Mouse (Mus musculus): ENCODE measurements around the gene Otub2.
A peak's percentile ranks its signal among the peaks of the same experiment; 100 is the strongest.

The Otub2 gene

DNA sequence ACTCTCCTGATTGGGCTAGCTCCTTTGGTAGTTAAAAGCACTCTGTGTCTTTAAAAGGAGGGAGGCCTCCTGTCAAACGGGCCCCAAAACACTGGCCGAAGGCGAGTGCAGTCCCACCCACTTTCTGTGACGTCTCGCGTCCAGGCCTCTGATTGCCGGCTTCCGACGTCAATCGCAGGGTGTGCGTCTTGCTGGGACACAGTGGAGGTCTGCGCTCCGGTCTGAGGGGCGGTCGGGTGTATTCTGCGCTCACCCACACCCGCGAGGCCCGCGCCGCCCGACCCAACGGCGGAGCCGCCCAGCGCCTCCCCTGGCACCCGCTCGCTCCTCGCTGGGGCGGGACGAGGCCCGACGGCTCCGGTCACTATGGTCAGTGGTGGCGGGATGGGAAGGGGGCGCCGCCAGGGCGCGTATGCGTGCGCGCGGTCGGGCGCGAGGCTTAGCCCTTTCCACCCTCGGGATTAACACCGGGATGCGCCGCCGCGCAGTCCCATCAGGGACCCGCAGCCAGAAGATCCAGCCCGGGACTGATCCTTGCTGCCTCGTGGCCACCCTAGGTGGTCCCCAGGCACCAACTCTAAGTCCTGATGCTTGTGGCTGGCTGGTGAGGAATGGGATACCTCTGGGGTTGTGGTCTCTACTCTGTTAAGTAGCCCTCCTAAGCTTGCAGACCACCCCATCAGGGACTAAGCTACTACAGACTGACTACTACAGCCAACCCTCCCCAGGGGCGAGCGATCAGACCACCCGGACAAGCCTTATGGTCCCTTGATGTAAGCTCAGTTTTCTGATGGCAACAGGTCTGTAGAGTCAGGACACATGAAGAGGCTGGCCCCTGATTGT, at the start of gene Otub2:
Gene Otub2, plus strand, starts transcription at position 178 of the 843 bp plus-strand sequence.
- DNase-seq (ENCODE audit: low spot score), result peak; percentile 97

DNA sequence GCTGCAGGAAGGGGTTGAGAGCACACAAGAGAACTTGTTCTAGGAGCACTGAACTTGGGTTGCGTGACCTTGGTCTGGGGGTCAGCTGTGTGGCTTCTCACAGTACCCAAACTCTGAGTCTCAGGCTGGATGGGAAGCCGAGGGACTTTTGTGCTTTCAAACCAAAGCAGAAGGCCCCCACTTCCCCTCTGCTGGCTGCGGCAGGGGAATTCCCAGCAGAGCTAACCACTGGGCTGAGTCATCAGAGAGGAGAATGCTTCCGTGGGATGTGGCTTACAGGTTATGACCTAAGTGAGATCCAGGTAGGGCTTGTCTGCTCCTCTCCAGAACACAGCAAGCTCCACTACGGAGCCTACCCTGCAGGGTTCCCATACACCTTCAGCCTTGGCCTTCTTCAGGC, 47.3 kb upstream of the Otub2 start:
- DNase-seq (ENCODE audit: low spot score), result no peak

DNA sequence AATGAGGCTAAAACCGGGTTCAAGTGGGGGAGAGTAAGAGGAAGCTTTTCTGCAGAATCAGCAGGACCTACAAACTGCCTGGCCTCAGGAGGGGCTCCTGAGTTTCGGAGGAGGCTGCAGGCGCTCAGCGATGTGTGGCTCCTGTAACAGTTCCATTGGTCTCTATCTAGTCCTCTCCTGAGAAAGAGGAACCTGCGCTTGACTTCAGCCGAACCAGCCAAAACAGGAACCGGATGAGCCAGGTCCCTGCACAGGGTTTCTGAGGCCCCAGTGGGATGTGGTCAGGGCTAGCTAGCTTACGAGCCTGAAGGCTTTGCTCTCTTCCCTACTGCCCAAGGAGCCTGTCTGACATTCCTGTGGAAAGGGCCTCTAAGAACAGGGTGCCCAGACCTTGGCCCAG, 45.0 kb upstream of the Otub2 start:
- DNase-seq (ENCODE audit: low spot score), result peak; percentile 55

DNA sequence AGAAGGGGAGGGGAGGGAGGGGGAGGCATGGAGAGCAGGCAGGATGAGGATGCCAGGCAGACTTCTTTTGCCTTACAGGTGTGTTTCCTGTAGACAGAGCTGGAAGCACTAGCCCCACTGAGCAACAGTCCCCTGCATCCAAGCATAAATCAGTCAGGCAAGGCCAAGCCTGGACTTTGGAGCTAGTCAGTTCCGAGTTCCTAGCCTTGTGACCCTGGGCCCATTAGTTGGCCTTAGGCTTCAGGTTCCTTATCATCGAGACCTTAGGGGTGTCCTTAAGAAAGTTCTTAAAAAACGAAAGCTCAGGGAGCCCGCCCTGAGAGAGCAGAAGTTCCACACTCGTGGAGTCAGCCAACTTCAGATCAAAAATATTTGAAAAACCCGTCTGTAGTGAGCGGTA, 43.5 kb upstream of the Otub2 start:
- DNase-seq (ENCODE audit: low spot score), result no peak

DNA sequence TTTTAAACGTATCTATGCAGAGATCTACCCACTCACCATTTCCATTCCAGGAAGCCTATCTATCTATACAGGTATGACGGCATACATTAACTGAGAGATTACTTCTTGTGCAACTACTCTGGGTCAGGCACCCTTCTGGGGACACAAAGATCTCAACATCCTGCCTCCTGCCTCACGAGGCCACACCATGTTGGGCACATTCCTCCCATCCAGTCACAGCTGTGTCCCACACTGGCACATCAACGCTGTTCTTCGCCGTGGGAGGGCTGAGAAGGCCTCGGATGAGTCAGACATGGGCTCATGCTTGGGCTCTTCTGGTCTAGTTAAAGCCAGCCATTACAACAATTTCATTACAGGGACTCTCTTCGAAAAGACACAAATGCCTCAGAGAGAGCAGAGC, 41.5 kb upstream of the Otub2 start:
- DNase-seq (ENCODE audit: low spot score), result no peak

DNA sequence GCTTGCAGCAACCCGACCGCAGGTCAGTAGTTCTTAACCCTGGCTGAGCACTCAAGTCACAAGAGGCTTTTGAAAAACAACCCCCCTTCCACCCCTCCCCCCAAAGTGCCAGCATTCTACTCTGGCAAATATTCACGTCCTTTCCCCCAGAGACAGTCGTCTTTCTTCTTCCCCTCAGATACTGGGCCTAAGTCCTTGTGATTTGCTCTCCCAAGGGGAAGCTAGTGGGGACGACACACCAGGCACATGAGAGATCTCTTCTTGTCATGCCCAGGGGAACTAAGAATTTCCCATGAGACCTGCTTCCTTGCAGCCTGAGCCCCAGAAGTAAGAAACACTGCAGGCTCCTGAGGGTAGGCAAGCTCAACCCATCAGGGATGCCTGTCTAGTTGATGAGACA, 41.1 kb upstream of the Otub2 start:
- DNase-seq (ENCODE audit: low spot score), result no peak

DNA sequence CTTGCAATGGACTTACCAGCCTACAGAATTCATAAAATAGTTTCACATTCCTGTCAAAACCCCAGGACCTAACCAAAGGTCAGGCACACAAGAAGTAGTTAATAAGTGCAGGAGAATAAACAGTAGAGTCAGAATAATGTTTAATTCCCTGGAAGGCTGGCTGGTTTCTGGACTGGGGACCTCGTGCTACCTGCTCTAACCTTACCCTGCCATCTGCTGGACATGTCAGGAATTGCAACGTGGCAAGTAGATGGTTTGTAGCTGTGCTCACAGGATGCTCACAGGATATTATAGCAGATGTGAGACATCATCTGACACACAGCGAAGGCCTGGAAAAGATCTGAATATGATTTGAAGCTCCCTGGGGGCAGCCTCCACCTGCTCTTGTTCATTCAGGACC, 40.0 kb upstream of the Otub2 start:
- peak; percentile 82 for DNase-seq (ENCODE audit: low spot score)

DNA sequence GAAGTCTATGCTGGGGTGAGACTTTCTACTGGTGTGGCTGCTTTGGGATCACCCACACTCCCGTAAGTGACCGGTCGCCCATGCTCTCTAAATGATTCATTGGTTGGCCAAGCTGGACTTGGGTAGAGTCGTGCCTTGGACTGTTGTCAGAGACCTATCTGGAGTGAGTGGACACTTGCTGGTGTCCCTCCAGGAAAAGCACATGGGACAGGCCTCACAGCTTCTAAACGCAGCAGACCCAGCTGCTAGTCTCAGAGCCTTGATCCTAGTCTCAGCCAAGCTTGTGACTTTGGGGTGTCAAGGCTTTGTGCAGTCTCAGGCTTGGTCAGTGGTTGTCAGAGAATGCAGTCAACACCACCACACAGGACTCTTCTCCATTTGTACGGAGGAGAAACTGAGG, 35.7 kb upstream of the Otub2 start:
- no peak for DNase-seq (ENCODE audit: low spot score)

DNA sequence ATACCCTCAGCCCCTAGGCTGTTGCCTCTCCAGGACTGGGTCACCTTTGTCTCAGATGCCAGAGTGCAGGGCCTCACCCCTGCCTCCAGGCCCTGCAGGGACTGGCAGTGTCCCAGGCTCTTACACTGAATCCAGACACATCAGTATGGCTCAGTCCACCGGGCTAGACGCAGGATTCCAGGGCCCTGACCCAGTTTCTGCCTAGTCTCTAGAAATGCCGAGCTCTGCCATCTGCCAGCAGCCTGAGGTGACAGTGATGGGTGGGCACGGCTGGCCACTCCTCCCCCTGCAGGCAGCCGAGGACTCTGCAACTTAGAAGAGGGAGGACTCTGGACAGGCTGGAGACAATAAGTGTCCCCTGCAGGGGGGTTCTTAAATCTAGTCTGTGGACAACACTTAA, 34.9 kb upstream of the Otub2 start:
- DNase-seq (ENCODE audit: low spot score), result no peak

DNA sequence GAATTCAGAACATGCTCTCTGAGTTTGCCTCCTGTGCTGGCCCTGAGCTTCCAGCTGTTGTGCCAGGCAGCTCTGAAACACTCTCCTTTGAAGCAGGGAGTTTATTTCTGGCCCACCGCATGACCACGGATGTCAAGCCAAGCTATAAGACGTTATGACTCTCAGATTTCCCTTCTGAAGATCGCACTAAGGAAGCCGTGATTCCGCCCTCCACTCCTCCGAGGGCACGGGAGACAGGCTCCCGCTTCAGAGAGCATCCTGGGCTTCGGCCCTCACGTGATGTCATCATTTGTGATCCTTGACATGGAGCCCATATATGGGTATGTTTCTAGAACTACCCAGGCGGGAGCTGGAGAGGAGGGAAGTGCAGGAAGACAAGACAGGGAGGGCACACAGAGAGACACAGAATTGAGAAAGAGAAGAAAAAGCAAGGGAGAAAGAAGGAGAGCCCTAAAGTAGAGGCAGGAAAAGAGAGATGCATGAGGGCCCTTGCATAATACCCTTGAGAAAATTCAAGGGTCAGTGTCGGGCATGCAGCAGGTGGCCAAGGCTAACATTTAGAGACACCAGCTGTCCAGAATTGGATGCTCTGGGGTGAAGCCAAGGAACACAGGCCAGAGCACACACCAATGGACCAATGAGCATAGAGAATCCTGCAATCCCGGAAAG, 32.6 kb upstream of the Otub2 start, which contains the start of gene Asb2:
Gene Asb2, minus strand, starts transcription at position 256 of the 669 bp plus-strand sequence.
- no peak for DNase-seq (ENCODE audit: low spot score)

DNA sequence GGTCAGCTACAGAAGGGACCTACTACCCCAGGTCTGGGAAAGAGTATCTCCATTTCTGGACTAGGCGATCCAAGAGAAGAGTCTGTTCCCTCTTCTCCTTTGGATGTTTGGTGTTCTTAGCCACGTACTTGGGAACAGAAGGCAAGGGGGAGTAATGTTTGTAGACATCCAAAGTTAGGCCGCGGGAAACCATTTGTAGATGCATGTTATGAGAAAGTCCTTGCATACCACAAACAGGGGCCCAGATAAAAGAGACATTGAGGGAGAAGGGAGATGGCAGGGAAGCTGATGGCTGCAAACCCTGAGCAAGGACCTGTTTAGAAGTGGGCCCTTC, 32.1 kb upstream of the Otub2 start:
- DNase-seq (ENCODE audit: low spot score), result no peak

DNA sequence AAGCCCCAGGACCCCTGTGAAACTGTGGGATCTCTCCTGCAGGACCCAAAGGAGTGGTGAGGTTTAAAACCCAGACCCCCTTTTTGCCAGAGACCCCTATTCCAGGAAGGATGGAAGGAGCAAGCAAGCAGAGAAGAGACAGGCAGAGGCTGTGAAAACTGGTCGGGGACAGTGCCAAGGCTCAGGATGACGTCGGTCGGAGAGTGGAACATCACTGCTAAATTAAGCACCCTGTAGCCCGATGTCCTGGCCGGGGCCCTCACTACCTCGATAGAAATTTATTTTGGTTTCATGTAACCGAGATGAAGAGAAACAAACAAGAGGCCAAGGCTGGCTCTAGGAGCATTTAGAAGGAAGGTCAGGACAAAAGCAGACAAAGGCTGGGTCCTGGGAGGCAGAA, 30.3 kb upstream of the Otub2 start:
- DNase-seq (ENCODE audit: low spot score), result no peak

DNA sequence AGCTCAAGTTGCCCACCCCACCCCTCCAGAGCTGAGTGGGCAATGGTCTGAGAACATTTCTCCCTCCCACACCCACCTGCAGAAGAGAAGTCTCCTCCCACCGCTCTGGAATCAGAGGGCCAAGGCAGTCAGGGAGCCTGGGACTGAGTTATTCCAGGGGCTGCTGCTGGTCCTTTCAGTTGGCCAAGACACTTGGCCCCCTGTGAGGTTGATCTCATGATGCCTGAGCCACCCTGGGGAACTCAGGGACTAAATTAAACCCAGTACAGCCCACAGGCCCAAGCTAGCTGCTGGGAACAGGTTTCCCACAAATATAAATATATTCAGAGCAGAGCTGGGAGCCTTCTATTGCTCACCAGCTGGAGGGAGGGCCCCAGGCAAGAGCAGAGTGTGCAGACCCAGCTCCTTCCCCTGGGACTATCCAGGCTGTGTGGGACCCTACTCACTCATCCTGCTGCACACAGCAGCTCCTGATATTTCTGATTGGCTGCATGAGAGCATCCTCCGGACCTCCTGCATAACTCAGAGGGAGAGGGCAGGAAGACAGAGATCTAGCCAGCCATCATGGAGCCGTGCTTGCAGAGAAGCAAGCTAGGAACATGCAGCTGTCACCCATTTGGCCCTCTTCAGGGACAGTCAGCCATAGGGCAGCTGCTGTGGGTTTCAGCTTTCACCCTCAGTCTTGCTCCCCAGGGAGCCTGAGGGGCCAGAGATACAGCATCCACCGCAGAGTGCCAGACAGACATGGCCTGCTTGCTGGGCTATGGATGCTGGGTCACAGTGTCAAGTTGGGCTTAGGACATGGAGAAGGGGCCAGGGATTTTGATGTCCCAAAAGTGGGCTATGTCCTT, 29.3 kb upstream of the Otub2 start:
- DNase-seq (ENCODE audit: low spot score), result no peak

DNA sequence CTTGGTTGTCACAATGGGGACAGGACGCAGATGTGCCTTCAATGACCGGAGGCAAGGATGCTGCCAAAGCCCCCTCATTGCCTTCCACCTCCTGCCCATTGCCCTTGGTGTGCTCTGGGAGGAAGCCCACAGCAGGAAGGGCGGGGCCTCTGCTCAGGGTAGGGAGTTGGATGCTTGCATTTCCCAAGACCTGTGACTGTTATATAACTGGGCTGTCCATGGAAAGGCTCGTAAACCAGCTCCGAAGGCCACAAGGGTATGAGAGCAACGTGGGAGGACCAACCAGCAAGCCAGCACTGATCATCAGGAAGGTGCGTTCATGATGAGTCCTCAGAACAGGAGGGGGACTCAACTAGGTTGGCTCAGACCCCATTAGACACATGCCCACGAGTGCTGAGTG, 27.7 kb upstream of the Otub2 start:
- DNase-seq (ENCODE audit: low spot score), result no peak

DNA sequence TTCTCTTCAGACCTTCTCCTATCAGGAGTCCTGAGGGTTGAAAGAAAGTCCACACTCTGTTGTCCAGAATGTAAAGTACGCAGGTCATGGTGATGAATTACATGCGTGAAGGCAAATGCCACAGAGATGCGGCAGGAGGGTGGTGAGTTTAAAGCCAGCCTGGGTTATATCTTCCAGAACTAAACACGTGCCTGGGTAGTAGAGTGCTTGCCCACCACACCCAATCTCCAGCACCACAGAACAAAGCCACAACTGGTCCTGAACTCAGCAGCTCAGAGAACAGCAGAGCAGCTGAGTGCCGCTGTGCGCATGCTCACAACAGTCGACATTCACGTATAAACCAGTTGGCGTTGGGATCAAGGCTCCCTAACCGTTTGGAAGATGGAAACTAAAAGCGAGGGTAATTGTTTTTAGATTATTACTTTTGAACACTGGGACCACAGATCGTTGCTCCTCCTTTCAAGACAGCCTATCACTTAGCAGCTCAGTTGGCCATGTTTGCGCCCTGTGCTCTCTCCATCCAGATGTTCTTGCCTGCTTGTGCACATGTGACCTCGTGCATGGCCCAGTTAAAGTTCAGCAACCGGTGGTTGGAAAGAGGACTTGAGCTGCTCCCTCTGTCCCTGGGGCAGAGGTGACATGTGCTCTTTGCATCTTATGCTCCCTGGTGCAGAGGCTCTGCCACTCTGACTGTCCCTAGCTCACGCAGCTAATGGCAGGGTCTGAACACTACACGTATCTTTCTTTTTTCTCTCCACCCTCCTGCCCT, 26.8 kb upstream of the Otub2 start:
- no peak for DNase-seq (ENCODE audit: low spot score)

DNA sequence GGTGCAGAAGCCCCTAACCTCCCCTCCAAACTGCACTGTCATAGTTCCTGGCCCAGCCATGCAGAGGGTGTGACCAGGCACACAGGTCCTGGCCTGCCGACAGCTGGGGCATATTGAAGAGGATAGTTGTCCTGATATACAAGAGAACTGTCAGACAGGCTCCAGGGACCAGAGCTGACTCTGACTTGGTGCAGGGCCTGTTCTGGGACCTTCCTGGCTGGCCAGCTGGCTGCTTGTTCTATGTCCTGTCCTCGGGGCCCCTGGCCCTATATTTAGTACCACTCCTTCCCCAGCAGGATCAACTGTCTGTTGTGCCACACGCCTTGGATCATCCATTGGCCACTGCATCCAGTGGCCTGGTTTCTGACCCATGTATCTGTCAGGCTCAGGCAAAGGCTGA, 26.1 kb upstream of the Otub2 start:
- DNase-seq (ENCODE audit: low spot score), result no peak

DNA sequence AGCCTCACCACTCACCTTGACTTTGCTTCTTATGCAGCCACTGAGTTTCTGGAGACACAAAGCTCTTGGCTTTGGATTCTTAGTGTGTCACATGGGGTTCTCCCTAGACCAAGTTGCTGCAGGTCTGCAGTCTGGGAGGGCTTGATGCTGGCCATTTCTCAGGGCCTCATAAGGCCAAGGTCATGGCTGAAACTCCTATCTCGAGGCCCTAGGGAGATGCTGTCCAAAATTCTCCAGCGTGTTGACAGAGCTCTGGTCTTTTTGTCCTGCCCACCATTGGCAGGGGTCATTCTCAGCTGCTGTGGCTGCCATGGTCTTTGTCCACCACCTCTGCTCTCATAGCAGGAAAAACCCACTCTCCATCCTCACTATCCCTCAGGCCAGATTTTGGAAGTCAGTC, 21.3 kb upstream of the Otub2 start:
- DNase-seq (ENCODE audit: low spot score), result no peak

DNA sequence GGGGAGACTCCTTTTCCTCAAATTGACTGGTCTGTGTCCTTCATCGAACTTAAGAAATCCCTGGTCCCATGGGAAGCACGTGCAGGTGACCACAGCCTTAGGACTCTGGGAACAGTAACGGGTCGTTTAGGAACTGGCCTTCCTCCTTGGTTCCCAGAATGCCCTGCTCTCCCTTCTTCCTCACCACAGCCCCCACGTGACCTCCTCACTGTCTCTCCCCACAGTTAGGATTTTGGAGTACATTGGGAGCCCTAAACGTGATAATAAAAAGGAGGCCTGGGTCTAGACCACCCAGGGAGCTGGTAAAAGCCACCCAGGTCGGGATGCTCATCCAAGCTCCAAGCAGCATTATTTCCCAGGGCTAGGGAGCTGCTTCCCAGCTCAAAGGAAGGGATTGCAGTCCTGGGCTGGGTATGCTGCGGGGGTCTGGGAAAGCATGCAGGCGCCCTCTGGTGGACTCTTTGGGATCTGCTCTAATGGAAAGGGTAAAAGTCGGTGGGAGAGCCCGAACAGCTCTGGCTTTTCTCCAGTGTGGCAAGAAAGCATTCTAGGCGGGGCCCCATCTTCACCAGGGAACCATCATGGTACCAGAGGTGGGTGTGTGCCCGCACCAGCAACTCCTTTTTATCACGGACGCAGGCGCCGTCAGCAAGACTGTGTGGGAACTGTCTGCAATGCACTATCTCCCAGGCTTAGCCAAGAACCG, 20.7 kb upstream of the Otub2 start:
- peak; percentile 79 for DNase-seq (ENCODE audit: low spot score)

DNA sequence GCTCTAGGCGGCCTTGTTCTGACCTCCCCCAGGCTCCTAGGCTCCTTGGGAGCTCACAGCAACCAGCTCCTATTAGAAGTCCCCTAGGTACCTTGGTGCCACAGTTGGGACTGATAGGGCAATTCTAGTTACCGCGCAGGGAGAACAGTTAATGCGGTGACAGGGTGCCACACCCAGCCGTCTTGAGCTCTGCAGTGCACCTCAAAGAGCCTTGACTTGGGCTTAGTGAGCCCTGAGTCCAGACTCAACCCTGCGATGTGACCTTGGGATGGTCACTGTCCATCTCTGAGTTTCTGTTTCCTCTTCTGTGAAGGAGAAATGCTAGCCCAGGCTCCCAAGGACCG, 20.2 kb upstream of the Otub2 start:
- no peak for DNase-seq (ENCODE audit: low spot score)

DNA sequence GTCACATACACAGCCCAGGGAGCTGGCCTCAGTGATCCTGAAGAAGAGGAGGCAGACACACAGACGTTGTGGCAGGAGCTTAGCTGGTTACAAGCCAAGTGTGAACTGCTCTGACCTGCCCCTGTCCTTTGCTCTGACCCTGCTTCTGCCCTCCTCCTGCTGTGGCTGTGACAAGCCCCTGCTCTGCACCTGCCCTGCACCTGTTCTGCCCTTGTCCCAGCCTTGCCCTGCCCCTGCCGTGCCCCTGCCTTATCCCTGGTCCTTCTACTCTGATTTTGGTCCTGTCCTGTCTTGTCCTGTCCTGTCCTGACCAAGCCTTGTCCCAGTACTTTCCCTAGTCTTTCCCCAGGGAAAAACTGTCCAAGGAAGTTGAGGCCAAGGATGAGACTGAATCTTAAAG, 19.7 kb upstream of the Otub2 start:
- DNase-seq (ENCODE audit: low spot score), result no peak

DNA sequence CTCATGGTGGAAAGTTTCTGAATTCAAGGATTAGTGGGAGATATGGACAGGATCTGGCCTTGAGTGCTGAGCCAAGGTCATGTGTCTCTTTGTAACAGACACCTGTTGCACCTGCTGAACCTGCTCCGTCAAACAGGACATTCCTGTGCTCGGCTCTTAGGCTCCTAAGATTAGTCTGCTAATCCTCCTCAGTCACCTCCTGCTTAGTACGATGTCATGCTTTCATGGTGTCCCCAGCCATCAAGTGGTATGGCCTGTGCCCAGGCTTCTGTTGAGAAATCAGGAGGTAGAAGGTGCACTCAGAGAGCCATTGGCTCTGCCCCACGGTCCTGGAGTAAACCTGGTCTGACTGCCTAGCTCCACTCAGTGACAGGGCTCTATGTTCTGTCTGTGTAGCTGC, 17.6 kb upstream of the Otub2 start:
- DNase-seq (ENCODE audit: low spot score), result no peak

DNA sequence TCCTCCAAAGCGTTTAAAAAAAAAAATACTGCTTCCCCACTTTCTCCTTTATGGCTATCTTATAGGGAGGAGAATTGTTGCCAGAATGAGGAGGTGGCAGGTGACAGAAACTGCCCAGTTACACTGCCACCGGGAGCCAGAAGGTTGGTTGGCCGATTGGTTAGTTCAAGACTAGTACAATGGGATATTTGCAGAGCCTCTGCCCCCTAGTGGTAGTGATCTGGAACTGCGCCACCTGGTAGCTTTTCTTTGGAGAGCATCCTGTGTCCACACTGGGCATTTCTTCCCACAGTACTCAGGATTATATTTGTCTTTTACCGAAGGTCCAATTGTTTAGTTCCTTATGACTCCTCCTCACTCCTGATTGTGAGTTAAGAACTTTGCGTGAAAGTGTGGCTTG, 16.8 kb upstream of the Otub2 start:
- DNase-seq (ENCODE audit: low spot score), result peak; percentile 70
